Mouse (Mus musculus): ENCODE measurements around the gene Smdt1. TPM values are rescaled to one million over a fixed set of nuclear protein-coding genes. Genes with fewer than 3 reads are reported as not detected.

The Smdt1 gene
- total and polyA plus RNA-seq, 2 experiments = 137 to 165 TPM

- Histone ChIP-seq H3K79me2 (ENCODE audit: control insufficient read depth, insufficient read depth, low read length) (no peaks in the 10 kb centered on the region), H3K9ac (ENCODE audit: low read depth, low read length) (no peak within 1 kb of the TSS), H3K4me3 (ENCODE audit: insufficient read depth, low read depth, low read length) (no peak within 1 kb of the TSS), H3K4me1 (ENCODE audit: control insufficient read depth, insufficient read depth, low read length) (no peaks in the 10 kb centered on the region), H3K36me3 (ENCODE audit: control insufficient read depth, insufficient read depth, low read length) (no peaks in the 10 kb centered on the region), H3K27me3 (ENCODE audit: control insufficient read depth, insufficient read depth, low read length) (peaks cover 3% of the 10 kb centered on the region; the same call in 1 of the 2 replicates), H3K27ac (replicated peaks; ENCODE audit: insufficient read depth, low read depth, low read length) (no peak within 1 kb of the TSS)
- 72% methylated on average over 39 of the region's 39 CpGs for WGBS
- DNase-seq (ENCODE audit: extremely low read depth, low read depth, low spot score) = no peak
- TF ChIP-seq CTCF (IDR thresholded peaks at IDR 0.05; ENCODE audit: low read depth, low read length) = no peak
- no peak for TF ChIP-seq POLR2A (IDR thresholded peaks at IDR 0.05; ENCODE audit: extremely low read depth, insufficient read depth, low read length)
Measured at GRCm38 (mm10) chr15:82298764-82299561, 39.8 kb upstream of the Smdt1 start, which contains the start of gene Wbp2nl. Gene Wbp2nl, plus strand, starts transcription at chr15:82298954.

DNA sequence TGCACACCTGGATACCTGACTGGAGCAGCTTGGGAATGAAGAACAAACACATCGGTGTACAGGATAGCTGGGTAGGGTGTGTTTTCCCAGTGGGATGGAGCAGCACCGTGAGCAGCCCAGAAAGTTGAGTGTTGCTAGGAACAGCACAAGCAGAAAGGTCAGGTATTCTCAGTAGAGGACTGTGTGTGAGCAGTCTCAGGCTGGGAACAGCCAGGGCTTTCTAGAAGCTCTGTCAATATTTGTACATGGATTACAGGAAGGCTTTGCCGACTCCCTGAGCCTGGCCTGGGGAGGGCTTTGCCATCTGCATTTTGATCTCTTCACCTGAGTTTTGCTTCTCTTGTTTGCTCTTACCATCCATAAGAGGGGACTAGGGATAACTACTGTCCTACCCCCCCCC lies 31.7 kb upstream of the Smdt1 start:
- no peak overlapping the region for H3K9ac ChIP-seq (ENCODE audit: low read depth, low read length)
- 21% methylated on average over 3 of the region's 3 CpGs for WGBS
- H3K36me3 ChIP-seq (ENCODE audit: control insufficient read depth, insufficient read depth, low read length) = no peaks in the 10 kb centered on the region
- no peaks in the 10 kb centered on the region for H3K4me1 ChIP-seq (ENCODE audit: control insufficient read depth, insufficient read depth, low read length)
- H3K27me3 ChIP-seq (ENCODE audit: control insufficient read depth, insufficient read depth, low read length) = no peaks in the 10 kb centered on the region
- TF ChIP-seq POLR2A (IDR thresholded peaks at IDR 0.05; ENCODE audit: extremely low read depth, insufficient read depth, low read length) = no peak
- TF ChIP-seq CTCF (IDR thresholded peaks at IDR 0.05; ENCODE audit: low read depth, low read length) = no peak
- H3K79me2 ChIP-seq (ENCODE audit: control insufficient read depth, insufficient read depth, low read length) = no peaks in the 10 kb centered on the region
- DNase-seq (ENCODE audit: extremely low read depth, low read depth, low spot score) = no peak
- H3K4me3 ChIP-seq (ENCODE audit: insufficient read depth, low read depth, low read length) = no peak overlapping the region
- H3K27ac ChIP-seq (replicated peaks; ENCODE audit: insufficient read depth, low read depth, low read length) = no peak overlapping the region

- TF ChIP-seq POLR2A (IDR thresholded peaks at IDR 0.05; ENCODE audit: extremely low read depth, insufficient read depth, low read length) = no peak
- TF ChIP-seq CTCF (IDR thresholded peaks at IDR 0.05; ENCODE audit: low read depth, low read length) = no peak
- 84% methylated on average over 3 of the region's 3 CpGs for WGBS
- Histone ChIP-seq H3K9ac (ENCODE audit: low read depth, low read length) (no peak overlapping the region), H3K27ac (replicated peaks; ENCODE audit: insufficient read depth, low read depth, low read length) (no peak overlapping the region), H3K27me3 (ENCODE audit: control insufficient read depth, insufficient read depth, low read length) (no peaks in the 10 kb centered on the region), H3K4me3 (ENCODE audit: insufficient read depth, low read depth, low read length) (no peak overlapping the region), H3K4me1 (ENCODE audit: control insufficient read depth, insufficient read depth, low read length) (no peaks in the 10 kb centered on the region), H3K79me2 (ENCODE audit: control insufficient read depth, insufficient read depth, low read length) (no peaks in the 10 kb centered on the region), H3K36me3 (ENCODE audit: control insufficient read depth, insufficient read depth, low read length) (no peaks in the 10 kb centered on the region)
- DNase-seq (ENCODE audit: extremely low read depth, low read depth, low spot score) = no peak
Measured at GRCm38 (mm10) chr15:82308416-82308815, 30.3 kb upstream of the Smdt1 start.

DNA sequence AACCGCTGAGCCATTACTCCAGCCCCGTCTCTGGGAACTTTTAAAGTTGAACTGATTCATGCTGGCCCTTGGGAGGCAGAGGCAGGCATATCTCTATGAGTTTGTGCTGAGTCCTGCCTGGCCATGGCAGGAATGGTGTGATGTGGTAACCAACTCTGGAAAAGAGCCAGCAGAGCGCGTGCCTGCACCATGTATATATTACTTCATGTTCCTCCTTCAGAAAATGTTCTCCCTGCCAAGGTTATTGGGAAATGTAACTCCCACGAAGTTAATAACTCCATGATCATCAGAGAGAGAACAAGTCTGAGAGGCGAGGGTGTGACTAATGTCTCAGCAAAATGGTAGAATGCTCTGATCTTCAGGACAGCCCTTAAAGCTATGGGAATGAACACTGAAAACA lies 20.9 kb upstream of the Smdt1 start:
- Histone ChIP-seq H3K27me3 (ENCODE audit: control insufficient read depth, insufficient read depth, low read length) (no peaks in the 10 kb centered on the region), H3K36me3 (ENCODE audit: control insufficient read depth, insufficient read depth, low read length) (no peaks in the 10 kb centered on the region), H3K79me2 (ENCODE audit: control insufficient read depth, insufficient read depth, low read length) (no peaks in the 10 kb centered on the region), H3K9ac (ENCODE audit: low read depth, low read length) (no peak overlapping the region), H3K4me1 (ENCODE audit: control insufficient read depth, insufficient read depth, low read length) (no peaks in the 10 kb centered on the region), H3K27ac (replicated peaks; ENCODE audit: insufficient read depth, low read depth, low read length) (no peak overlapping the region), H3K4me3 (ENCODE audit: insufficient read depth, low read depth, low read length) (no peak overlapping the region)
- 80% methylated on average over 6 of the region's 6 CpGs for WGBS
- TF ChIP-seq POLR2A (IDR thresholded peaks at IDR 0.05; ENCODE audit: extremely low read depth, insufficient read depth, low read length) (no peak), CTCF (IDR thresholded peaks at IDR 0.05; ENCODE audit: low read depth, low read length) (no peak)
- no peak for DNase-seq (ENCODE audit: extremely low read depth, low read depth, low spot score)

DNA sequence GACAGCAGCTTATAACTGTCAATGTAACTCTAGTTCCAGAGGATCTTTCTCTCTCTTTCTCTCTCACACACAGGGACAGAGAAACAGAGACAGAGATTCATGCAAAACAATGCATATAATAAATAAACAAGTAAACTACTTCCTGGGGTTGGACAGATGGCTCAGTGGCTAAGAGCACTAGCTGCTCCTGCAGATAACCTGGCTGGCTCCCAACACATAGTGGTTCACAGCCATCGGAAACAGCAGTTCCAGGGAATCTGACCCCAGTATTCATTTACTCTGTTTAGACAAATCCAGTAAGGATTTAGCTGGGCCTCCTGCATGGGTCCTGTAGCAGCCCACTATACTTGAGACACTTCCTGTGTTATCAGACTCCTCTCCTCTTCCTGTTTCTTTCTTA lies 19.1 kb upstream of the Smdt1 start:
- Histone ChIP-seq H3K4me3 (ENCODE audit: insufficient read depth, low read depth, low read length) (no peak overlapping the region), H3K4me1 (ENCODE audit: control insufficient read depth, insufficient read depth, low read length) (no peaks in the 10 kb centered on the region), H3K9ac (ENCODE audit: low read depth, low read length) (no peak overlapping the region), H3K79me2 (ENCODE audit: control insufficient read depth, insufficient read depth, low read length) (no peaks in the 10 kb centered on the region), H3K27ac (replicated peaks; ENCODE audit: insufficient read depth, low read depth, low read length) (no peak overlapping the region), H3K27me3 (ENCODE audit: control insufficient read depth, insufficient read depth, low read length) (no peaks in the 10 kb centered on the region), H3K36me3 (ENCODE audit: control insufficient read depth, insufficient read depth, low read length) (no peaks in the 10 kb centered on the region)
- 32% methylated on average over 1 of the region's 1 CpGs for WGBS
- DNase-seq (ENCODE audit: extremely low read depth, low read depth, low spot score) = no peak
- TF ChIP-seq POLR2A (IDR thresholded peaks at IDR 0.05; ENCODE audit: extremely low read depth, insufficient read depth, low read length) (no peak), CTCF (IDR thresholded peaks at IDR 0.05; ENCODE audit: low read depth, low read length) (no peak)

GRCm38 (mm10) chr15:82322195-82322594 lies 16.6 kb upstream of the Smdt1 start:
- 80% methylated on average over 8 of the region's 8 CpGs for WGBS
- TF ChIP-seq POLR2A (IDR thresholded peaks at IDR 0.05; ENCODE audit: extremely low read depth, insufficient read depth, low read length) (no peak), CTCF (IDR thresholded peaks at IDR 0.05; ENCODE audit: low read depth, low read length) (no peak)
- H3K4me1 ChIP-seq (ENCODE audit: control insufficient read depth, insufficient read depth, low read length) = no peaks in the 10 kb centered on the region

More at GRCm38 (mm10) chr15:82322195-82322594, 16.6 kb upstream of the Smdt1 start:
- H3K27ac ChIP-seq (replicated peaks; ENCODE audit: insufficient read depth, low read depth, low read length) = no peak overlapping the region
- no peak for DNase-seq (ENCODE audit: extremely low read depth, low read depth, low spot score)
- H3K79me2 ChIP-seq (ENCODE audit: control insufficient read depth, insufficient read depth, low read length) = no peaks in the 10 kb centered on the region
- H3K36me3 ChIP-seq (ENCODE audit: control insufficient read depth, insufficient read depth, low read length) = no peaks in the 10 kb centered on the region
- H3K27me3 ChIP-seq (ENCODE audit: control insufficient read depth, insufficient read depth, low read length) = no peaks in the 10 kb centered on the region
- no peak overlapping the region for H3K9ac ChIP-seq (ENCODE audit: low read depth, low read length)
- no peak overlapping the region for H3K4me3 ChIP-seq (ENCODE audit: insufficient read depth, low read depth, low read length)

Data from liver, adult 2 months (tissue).